Mouse (Mus musculus) MEL (cell line): ENCODE data around the gene Ecel1. TPM values are rescaled to one million over a fixed set of nuclear protein-coding genes. Genes with fewer than 3 reads are reported as not detected.

Source experiments
- DNase-seq: peaks from one replicate; pipeline ENCODE4 v3.0.0; 2011; ENCODE audit warnings: low read depth, low spot score
- H3K27ac ChIP-seq: 2 replicates; pipeline ENCODE4 v1.5.1; 2012; ENCODE audit warnings: low read depth, mild to moderate bottlenecking, control low read depth, low read length, moderate library complexity; ENCODE audit not compliant: control insufficient read depth
- H3K27me3 ChIP-seq, 2 experiments: fragments of 150-350 bp in 1 of 2; sonication (generic) in 1 of 2; 2 replicates each; pipeline ENCODE4 v1.6.1; 2012; ENCODE audit warnings: low read length in 2 of 2, mild to moderate bottlenecking in 2 of 2, improper control_type of control experiment in 1 of 2, moderate library complexity in 1 of 2; ENCODE audit not compliant: insufficient read depth in 2 of 2, control insufficient read depth in 1 of 2
- H3K36me3 ChIP-seq, 2 experiments: 2 replicates each; pipeline ENCODE4 v1.6.1; 2012 to 2014; ENCODE audit warnings: low read length in 2 of 2, improper control_type of control experiment in 1 of 2, inconsistent platforms in 1 of 2, mild to moderate bottlenecking in 1 of 2; ENCODE audit not compliant: insufficient read depth in 2 of 2, control insufficient read depth in 1 of 2
- H3K4me1 ChIP-seq, 2 experiments: fragments of 150-350 bp in 1 of 2; sonication (generic) in 1 of 2; 2 replicates each; pipeline ENCODE4 v1.6.1; 2012; ENCODE audit warnings: low read length in 2 of 2, improper control_type of control experiment in 1 of 2, mild to moderate bottlenecking in 1 of 2; ENCODE audit not compliant: insufficient read depth in 2 of 2, control insufficient read depth in 1 of 2
- H3K4me3 ChIP-seq, 2 experiments: fragments of 150-350 bp in 1 of 2; sonication (generic) in 1 of 2; 2 replicates each; pipeline ENCODE4 v1.5.1; 2012; ENCODE audit warnings: low read depth in 2 of 2, low read length in 2 of 2, mild to moderate bottlenecking in 2 of 2, moderate library complexity in 2 of 2, control low read depth in 1 of 2, improper control_type of control experiment in 1 of 2; ENCODE audit not compliant: control insufficient read depth in 1 of 2, insufficient read depth in 1 of 2
- H3K79me2 ChIP-seq: 2 replicates; pipeline ENCODE4 v1.6.1; 2012; ENCODE audit warnings: mild to moderate bottlenecking, low read length, moderate library complexity; ENCODE audit not compliant: control insufficient read depth, poor library complexity, insufficient read depth
- H3K9ac ChIP-seq: 2 replicates; pipeline ENCODE4 v1.6.1; 2012; ENCODE audit warnings: low read depth, mild to moderate bottlenecking, control low read depth, low read length, moderate library complexity; ENCODE audit not compliant: control insufficient read depth, poor library complexity, severe bottlenecking
- H3K9me3 ChIP-seq: fragments of 150-350 bp; sonication (generic); replicated peaks from 2 replicates; pipeline ENCODE4 v1.6.1; 2012; ENCODE audit warnings: mild to moderate bottlenecking, low read length, improper control_type of control experiment, moderate library complexity; ENCODE audit not compliant: insufficient read depth
- CHD1 ChIP-seq: IDR thresholded peaks from 2 replicates; pipeline ENCODE4 v1.6.1; 2012; ENCODE audit warnings: low read depth, mild to moderate bottlenecking, inconsistent platforms, low read length, improper control_type of control experiment
- CHD2 ChIP-seq: IDR thresholded peaks from 2 replicates; pipeline ENCODE4 v1.6.1; 2011; ENCODE audit warnings: low read length, improper control_type of control experiment
- E2F4 ChIP-seq: IDR thresholded peaks from 2 replicates; pipeline ENCODE4 v1.6.1; 2011; ENCODE audit warnings: low read depth, low read length, improper control_type of control experiment, borderline replicate concordance
- ELF1 ChIP-seq: IDR thresholded peaks from 2 replicates; pipeline ENCODE4 v1.6.1; 2014; ENCODE audit warnings: low read depth, mild to moderate bottlenecking, inconsistent platforms, low read length, improper control_type of control experiment, moderate library complexity
- EP300 ChIP-seq, 2 experiments: IDR thresholded peaks; 2 replicates each; pipeline ENCODE4 v1.6.1; 2011; ENCODE audit warnings: improper control_type of control experiment in 2 of 2, low read length in 2 of 2, low read depth in 1 of 2, mild to moderate bottlenecking in 1 of 2
- GATA1 ChIP-seq: IDR thresholded peaks from 2 replicates; pipeline ENCODE4 v1.6.1; 2011; ENCODE audit warnings: low read depth, low read length, improper control_type of control experiment
- JUND ChIP-seq: IDR thresholded peaks from 2 replicates; pipeline ENCODE4 v1.6.1; 2011; ENCODE audit warnings: low read depth, mild to moderate bottlenecking, improper control_type of control experiment, low read length
- KAT2A ChIP-seq: conservative IDR thresholded peaks from 2 replicates; pipeline ENCODE4 v1.6.1; 2012; ENCODE audit warnings: low read depth, low read length, improper control_type of control experiment, inconsistent platforms
- MXI1 ChIP-seq: IDR thresholded peaks from 2 replicates; pipeline ENCODE4 v1.6.1; 2011; ENCODE audit warnings: mild to moderate bottlenecking, low read depth, low read length, improper control_type of control experiment
- MYB ChIP-seq: IDR thresholded peaks from 2 replicates; pipeline ENCODE4 v1.6.1; 2011; ENCODE audit warnings: mild to moderate bottlenecking, low read depth, low read length, improper control_type of control experiment
- MYC ChIP-seq: IDR thresholded peaks from 2 replicates; pipeline ENCODE4 v1.6.1; 2011; ENCODE audit warnings: low read depth, mild to moderate bottlenecking, low read length, improper control_type of control experiment, moderate library complexity
- NRF1 ChIP-seq: IDR thresholded peaks from 2 replicates; pipeline ENCODE4 v1.6.1; 2014; ENCODE audit warnings: low read depth, mild to moderate bottlenecking, inconsistent platforms, low read length, improper control_type of control experiment, moderate library complexity; ENCODE audit not compliant: poor library complexity, insufficient read depth, severe bottlenecking
- POLR2A ChIP-seq, 2 experiments: IDR thresholded peaks; 2 replicates each; pipeline ENCODE4 v1.6.1; 2011 to 2012; ENCODE audit warnings: low read length in 2 of 2, mild to moderate bottlenecking in 2 of 2, control low read depth in 1 of 2, improper control_type of control experiment in 1 of 2, low read depth in 1 of 2, moderate library complexity in 1 of 2; ENCODE audit not compliant: control insufficient read depth in 1 of 2, insufficient read depth in 1 of 2, poor library complexity in 1 of 2
- POLR2AphosphoS2 ChIP-seq: IDR thresholded peaks from 2 replicates; pipeline ENCODE4 v1.6.1; 2011; ENCODE audit warnings: low read length, improper control_type of control experiment
- POLR2AphosphoS5 ChIP-seq: IDR thresholded peaks from 2 replicates; pipeline ENCODE4 v1.6.1; 2012; ENCODE audit warnings: low read depth, borderline replicate concordance, mild to moderate bottlenecking, inconsistent platforms, low read length, moderate library complexity, mixed read lengths
- RAD21 ChIP-seq: IDR thresholded peaks from 2 replicates; pipeline ENCODE4 v1.6.1; 2011; ENCODE audit warnings: mild to moderate bottlenecking, low read depth, low read length, improper control_type of control experiment
- RCOR1 ChIP-seq: IDR thresholded peaks from 2 replicates; pipeline ENCODE4 v1.6.1; 2012; ENCODE audit warnings: low read depth, mild to moderate bottlenecking, inconsistent platforms, low read length, improper control_type of control experiment
- SIN3A ChIP-seq: IDR thresholded peaks from 2 replicates; pipeline ENCODE4 v1.6.1; 2012; ENCODE audit warnings: low read length, improper control_type of control experiment, inconsistent platforms
- SMC3 ChIP-seq: IDR thresholded peaks from 2 replicates; pipeline ENCODE4 v1.6.1; 2011; ENCODE audit warnings: low read depth, low read length, improper control_type of control experiment
- TAL1 ChIP-seq: IDR thresholded peaks from 2 replicates; pipeline ENCODE4 v1.6.1; 2012; ENCODE audit warnings: mild to moderate bottlenecking, inconsistent platforms, low read length, moderate library complexity, mixed read lengths
- TBP ChIP-seq: IDR thresholded peaks from 2 replicates; pipeline ENCODE4 v1.8.0; 2011; ENCODE audit warnings: low read depth, low read length, improper control_type of control experiment
- UBTF ChIP-seq: IDR thresholded peaks from 2 replicates; pipeline ENCODE4 v1.6.1; 2012; ENCODE audit warnings: low read depth, mild to moderate bottlenecking, inconsistent platforms, low read length, improper control_type of control experiment, moderate library complexity, borderline replicate concordance; ENCODE audit not compliant: insufficient read depth
- USF2 ChIP-seq, 2 experiments: IDR thresholded peaks; 2 replicates each; pipeline ENCODE4 v1.6.1; 2011 to 2012; ENCODE audit warnings: improper control_type of control experiment in 2 of 2, low read length in 2 of 2, borderline replicate concordance in 1 of 2, inconsistent platforms in 1 of 2, low read depth in 1 of 2, mild to moderate bottlenecking in 1 of 2; ENCODE audit not compliant: insufficient read depth in 1 of 2
- ZMIZ1 ChIP-seq: IDR thresholded peaks from 2 replicates; pipeline ENCODE4 v1.6.1; 2012; ENCODE audit warnings: low read depth, mild to moderate bottlenecking, inconsistent platforms, low read length, improper control_type of control experiment, moderate library complexity
- polyA plus RNA-seq, 2 experiments: library from polyadenylated mRNA; stranded (reverse) in 1 of 2; unstranded in 1 of 2; fragments of >175 nt in 1 of 2; fragments of >200 nt in 1 of 2; gene quantifications; 2 replicates each; pipeline versions ENCODE4 v1.2.1 to v1.2.4; 2012; ENCODE audit warnings: low replicate concordance in 2 of 2, low read depth in 1 of 2; ENCODE audit not compliant: insufficient read length in 2 of 2, insufficient read depth in 1 of 2, missing spikeins in 1 of 2
- total RNA-seq: library from RNA; depleted of rRNA; stranded (reverse); fragments of 300-350 nt; gene quantifications from 2 replicates; pipeline ENCODE4 v1.2.3, GENCODE M21; 2012; rRNA removed

Gene Ecel1
- total RNA-seq (0.73 and 2.1 TPM in 2 replicates), polyA plus RNA-seq (1 to 10 TPM in 1 of 2 experiments, not detected in 1; 4.8 TPM)

GRCm38 (mm10) chr1:87156199-87156587 lies at the start of gene Ecel1:
Ecel1 (minus strand) TSS chr1:87156521.
- TF ChIP-seq GATA1 (no peak), SIN3A (no peak), POLR2AphosphoS5 (no peak), TBP (no peak), MYC (no peak), POLR2AphosphoS2 (no peak), POLR2A (IDR thresholded peaks at IDR 0.05; ENCODE audit: control insufficient read depth in 1 of 2, insufficient read depth in 1 of 2, low read depth in 1 of 2, low read length in 2 of 2, poor library complexity in 1 of 2) (no peak), KAT2A (no peak), SMC3 (no peak), ELF1 (no peak), UBTF (no peak), RAD21 (no peak), CHD1 (no peak), ZMIZ1 (no peak), CHD2 (no peak)
- H3K27ac ChIP-seq = no peak within 1 kb of the TSS
- H3K79me2 ChIP-seq = no peaks in the 10 kb centered on the region
- H3K27me3 ChIP-seq = peaks cover 0 to 1% of the 10 kb centered on the region in 2 experiments; a peak in 1 of 4 replicates
- H3K4me3 ChIP-seq = no peak within 1 kb of the TSS
- DNase-seq = no peak
- H3K4me1 ChIP-seq = no peaks in the 10 kb centered on the region
- H3K9me3 ChIP-seq = no peaks in the 10 kb centered on the region
- no peaks in the 10 kb centered on the region for H3K36me3 ChIP-seq
- no peak within 1 kb of the TSS for H3K9ac ChIP-seq

GRCm38 (mm10) chr1:87205502-87205901 lies 49.2 kb upstream of the Ecel1 start:
- peaks cover 0 to 1% of the 10 kb centered on the region in 2 experiments; a peak in 2 of 4 replicates for H3K27me3 ChIP-seq
- no peak overlapping the region for H3K9ac ChIP-seq
- no peak for DNase-seq
- no peaks in the 10 kb centered on the region for H3K9me3 ChIP-seq
- TF ChIP-seq KAT2A (no peak), MXI1 (no peak), MYB (no peak), TBP (no peak), JUND (no peak), EP300 (IDR thresholded peaks at IDR 0.05; ENCODE audit: low read depth in 1 of 2, low read length in 2 of 2) (no peak), POLR2AphosphoS2 (no peak), SIN3A (no peak), NRF1 (no peak), USF2 (IDR thresholded peaks at IDR 0.05; ENCODE audit: borderline replicate concordance in 1 of 2, insufficient read depth in 1 of 2, low read depth in 1 of 2, low read length in 2 of 2) (no peak), ZMIZ1 (no peak), E2F4 (no peak), POLR2AphosphoS5 (no peak), MYC (no peak), RCOR1 (no peak), TAL1 (no peak)
- H3K27ac ChIP-seq = no peak overlapping the region
- H3K36me3 ChIP-seq = no peaks in the 10 kb centered on the region
- H3K4me3 ChIP-seq = no peak overlapping the region
- no peaks in the 10 kb centered on the region for H3K79me2 ChIP-seq
- H3K4me1 ChIP-seq = no peaks in the 10 kb centered on the region
